Mouse (Mus musculus): ENCODE results near the gene Cd27. TPM values are rescaled to one million over a fixed set of nuclear protein-coding genes. Genes with fewer than 3 reads are reported as not detected.
A peak's percentile ranks its signal among the peaks of the same experiment; 100 is the strongest.

Gene Cd27
- total RNA-seq, 2 experiments from 2014 or later, result 6.6 to 9.4 TPM

GRCm38 (mm10) chr6:125221115-125221745 is 15.6 kb downstream of the Cd27 start:
- no peak for ATAC-seq (replicated peaks; ENCODE audit: low FRiP score, low TSS enrichment, poor library complexity, severe bottlenecking)

DNA sequence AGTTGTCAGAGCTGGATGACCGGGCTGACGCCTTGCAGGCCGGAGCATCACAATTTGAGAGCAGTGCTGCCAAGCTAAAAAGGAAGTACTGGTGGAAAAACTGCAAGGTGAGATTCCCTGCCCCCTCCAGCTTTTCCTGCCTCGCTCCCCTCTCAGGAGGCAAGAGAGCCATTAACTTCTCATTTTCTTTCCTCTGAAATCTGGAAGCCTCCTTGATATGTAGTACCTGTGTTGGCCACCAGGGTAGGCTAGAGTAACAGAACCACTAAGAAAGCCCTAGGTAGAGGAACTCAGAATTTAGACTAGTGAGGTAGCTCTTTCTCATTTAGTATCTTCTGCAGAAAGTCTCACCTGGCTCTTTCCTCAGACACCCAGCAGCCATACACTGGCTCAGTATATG is 17.8 kb downstream of the Cd27 start:
- ATAC-seq (replicated peaks; ENCODE audit: low FRiP score, low TSS enrichment, poor library complexity, severe bottlenecking), result no peak

DNA sequence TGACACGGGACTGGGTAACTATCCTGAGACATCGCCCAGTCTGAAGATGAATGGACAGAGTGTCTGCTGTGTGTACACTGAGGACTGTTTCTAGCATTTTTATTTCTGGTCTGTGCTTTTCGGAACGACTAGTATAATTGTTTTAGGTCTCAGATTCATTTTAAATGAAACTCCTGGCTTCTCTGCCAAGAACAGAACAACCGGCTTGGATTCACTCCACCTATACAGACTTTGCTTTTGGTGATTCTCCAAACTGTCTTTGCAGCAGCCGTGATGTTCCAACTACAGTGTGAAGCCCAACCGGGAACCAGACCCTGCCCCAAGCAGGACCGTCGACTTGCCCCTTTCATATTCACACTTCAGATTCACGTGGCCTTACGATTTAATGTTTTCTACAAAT is 18.9 kb downstream of the Cd27 start:
- ATAC-seq (replicated peaks; ENCODE audit: low FRiP score, low TSS enrichment, poor library complexity, severe bottlenecking), result no peak

DNA sequence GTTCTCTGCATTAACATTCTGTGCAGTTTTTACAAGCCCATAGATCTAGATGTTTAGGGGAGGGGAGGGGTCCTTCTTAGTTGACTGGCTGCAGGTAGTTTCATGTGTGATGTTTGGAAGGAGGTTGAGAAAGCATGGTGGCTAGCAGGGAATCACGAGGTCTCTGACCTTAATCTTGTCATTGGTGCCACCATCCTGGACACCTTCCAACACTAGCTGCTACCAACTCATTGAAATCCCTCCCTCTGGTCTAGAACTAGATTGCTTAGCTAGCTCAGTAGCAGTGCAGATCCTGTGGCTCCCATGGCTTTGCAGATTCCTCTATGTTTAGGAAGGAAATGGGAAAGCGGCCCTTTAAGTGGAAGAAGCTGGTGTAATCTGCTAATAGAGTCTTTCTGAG is 19.9 kb downstream of the Cd27 start:
- no peak for ATAC-seq (replicated peaks; ENCODE audit: low FRiP score, low TSS enrichment, poor library complexity, severe bottlenecking)

DNA sequence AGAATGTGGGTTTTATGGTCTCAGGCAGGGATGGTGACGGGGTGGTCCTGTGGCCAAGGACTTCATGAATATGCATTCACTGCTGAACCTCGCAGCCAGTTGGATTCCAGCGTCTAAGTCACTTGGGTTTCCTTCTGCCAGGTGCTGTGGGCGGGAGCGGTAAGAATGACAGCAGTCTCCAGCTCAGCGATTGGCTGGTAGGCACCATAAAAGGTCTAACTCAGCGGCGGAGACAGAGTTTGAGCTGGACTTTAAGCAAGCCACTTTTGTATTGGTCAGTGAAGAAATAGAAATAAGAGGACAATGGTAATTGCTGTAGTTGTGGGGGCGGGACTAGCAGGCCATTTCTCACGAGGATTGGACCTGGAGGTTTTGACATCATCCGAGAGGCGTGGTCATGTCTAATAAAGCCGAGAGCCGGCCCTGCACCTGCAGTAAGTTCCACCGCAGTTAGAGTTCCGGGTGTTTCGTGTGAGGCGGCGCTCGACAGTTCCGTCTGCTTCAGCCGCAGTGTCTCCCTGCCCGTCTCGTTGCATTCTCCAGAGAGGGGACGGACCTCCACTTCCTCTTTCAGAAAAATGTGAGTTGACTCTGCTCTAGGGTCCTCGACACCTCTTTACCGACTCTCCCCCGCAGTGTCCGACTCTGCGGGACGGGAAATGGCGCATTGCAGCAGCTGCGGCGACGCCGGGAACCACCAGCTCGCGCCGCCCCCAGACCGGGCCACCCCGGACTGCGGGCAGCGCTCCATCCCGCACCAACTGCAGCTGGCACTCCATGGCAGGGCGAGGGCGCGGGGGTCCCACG is 21.5 kb downstream of the Cd27 start, which contains the start of gene Vamp1:
TSS of gene Vamp1 (plus strand) at position 404 of the 807 bp plus-strand sequence.
- peak; percentile 96 for ATAC-seq (replicated peaks; ENCODE audit: low FRiP score, low TSS enrichment, poor library complexity, severe bottlenecking)

DNA sequence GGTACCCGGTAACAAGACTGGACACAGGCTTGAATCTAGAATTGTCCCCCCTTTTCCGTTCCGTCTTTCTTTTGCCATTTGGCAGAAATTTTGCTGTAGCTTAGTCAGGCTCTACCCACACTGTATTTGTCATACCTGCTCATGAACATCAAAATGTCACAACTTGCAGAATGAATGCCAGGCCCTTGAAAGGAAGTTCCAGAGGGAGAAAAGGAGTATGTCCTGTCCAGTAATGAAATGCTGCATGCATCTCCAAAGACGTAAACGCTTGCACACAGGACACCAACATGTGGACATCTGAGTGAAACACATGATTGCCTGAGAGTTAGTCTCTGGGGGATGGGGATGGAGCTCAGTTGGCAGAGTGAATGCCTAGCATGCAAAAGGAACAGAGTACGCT is 23.1 kb downstream of the Cd27 start:
- no peak for ATAC-seq (replicated peaks; ENCODE audit: low FRiP score, low TSS enrichment, poor library complexity, severe bottlenecking)

DNA sequence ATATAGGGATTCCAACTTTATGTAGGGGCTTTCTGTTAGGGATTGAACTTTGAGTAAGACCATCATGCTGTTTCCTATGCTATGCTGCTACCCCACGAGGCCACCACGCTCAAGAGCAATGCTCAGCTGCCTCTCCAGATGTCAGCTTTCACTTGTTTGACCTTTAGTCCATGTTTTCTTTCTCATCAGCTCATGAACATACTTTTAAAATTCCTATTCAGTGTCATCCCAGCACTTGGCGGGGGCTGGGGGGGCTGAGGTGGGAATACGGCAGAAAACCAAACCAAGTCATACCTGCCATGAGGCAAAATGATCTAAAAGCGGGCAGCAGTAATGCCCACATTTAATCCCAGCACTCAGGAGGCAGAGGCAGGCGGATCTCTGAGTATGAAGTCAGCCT is 23.7 kb downstream of the Cd27 start:
- ATAC-seq (replicated peaks; ENCODE audit: low FRiP score, low TSS enrichment, poor library complexity, severe bottlenecking), result no peak

- no peak for ATAC-seq (replicated peaks; ENCODE audit: low FRiP score, low TSS enrichment, poor library complexity, severe bottlenecking)
These were observed 24.2 kb downstream of the Cd27 start for GRCm38 (mm10) chr6:125212621-125213020.

DNA sequence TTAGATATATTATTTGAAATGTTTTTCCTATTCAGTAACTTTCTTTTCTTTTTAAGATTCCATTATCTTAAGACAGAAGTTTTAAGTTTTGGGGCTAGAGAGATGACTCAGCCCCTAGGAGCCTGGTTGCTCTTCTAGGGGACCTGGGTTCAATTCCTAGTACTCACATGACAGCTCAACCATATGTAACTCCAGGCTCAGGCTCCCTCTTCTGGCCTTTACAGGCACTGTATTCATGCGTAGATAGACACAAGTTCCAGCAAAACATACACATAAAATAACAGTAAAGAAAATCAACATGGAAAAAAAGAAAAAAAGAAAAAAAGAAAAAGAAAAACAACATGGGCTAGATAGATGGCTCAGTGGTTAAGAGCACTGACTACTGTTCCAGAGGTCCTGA is 26.4 kb downstream of the Cd27 start:
- ATAC-seq (replicated peaks; ENCODE audit: low FRiP score, low TSS enrichment, poor library complexity, severe bottlenecking), result no peak

- ATAC-seq (replicated peaks; ENCODE audit: low FRiP score, low TSS enrichment, poor library complexity, severe bottlenecking), result no peak
These were observed 39.6 kb downstream of the Cd27 start for GRCm38 (mm10) chr6:125197166-125197565.

DNA sequence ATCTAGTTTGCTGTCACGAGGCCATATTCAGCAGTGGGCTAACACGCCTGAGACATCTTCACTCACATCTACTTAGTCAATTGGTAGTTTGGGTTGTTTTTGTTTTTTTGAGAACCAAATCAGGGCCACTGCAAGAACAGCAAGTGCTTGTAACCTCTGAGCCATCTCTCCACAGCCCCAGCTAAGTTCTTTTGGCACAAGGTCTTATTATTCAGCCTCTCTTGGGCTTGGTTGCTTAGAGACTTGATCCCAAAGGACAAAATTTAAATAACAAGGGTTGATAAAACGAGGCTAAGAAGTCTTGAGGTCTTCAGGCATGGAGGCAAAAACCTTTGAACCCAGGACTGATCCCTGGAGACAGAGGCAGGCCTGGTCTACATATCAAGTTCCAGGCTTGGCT is 40.5 kb downstream of the Cd27 start:
- no peak for ATAC-seq (replicated peaks; ENCODE audit: low FRiP score, low TSS enrichment, poor library complexity, severe bottlenecking)

- ATAC-seq (replicated peaks; ENCODE audit: low FRiP score, low TSS enrichment, poor library complexity, severe bottlenecking), result no peak
These were observed 41.2 kb downstream of the Cd27 start for GRCm38 (mm10) chr6:125195541-125196075.

DNA sequence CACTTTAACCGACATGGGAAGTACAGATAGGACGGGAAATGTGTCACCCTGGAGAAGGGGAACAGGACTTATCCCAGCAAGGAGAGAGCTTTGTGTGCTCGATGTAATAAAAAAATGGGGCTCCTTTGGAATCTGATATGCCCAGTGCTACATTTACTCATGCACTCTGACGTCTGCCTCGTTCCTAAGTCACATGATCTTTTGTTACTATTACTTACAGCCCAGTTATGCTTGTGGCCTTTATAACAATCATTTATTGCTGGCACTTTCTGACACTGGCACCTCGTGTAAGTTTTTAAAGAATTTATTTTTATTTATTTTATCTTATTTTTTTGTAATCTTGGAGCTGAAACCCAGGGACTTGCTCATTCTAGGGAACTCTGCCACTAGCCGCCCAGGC is 43.4 kb downstream of the Cd27 start:
- ATAC-seq (replicated peaks; ENCODE audit: low FRiP score, low TSS enrichment, poor library complexity, severe bottlenecking), result no peak

DNA sequence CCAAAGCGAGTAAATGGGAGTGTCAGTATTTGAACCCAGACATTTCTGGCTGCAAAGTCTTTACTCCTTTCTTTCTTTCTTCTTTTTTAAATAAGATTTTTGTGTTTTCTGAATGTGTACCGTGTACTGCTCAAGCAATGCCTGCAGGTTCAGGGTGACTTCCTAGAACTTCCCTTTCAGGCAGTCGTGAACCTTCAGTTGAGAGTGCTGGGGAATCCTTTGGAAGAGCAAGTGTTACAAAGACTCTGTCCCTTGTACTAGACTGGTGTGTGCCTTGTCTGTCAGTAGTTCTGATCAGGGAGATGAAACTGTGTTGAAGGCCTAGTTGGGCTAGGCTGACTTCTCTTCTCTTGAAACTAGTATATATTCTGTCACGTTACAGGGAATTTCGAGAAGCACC is 44.0 kb downstream of the Cd27 start:
- ATAC-seq (replicated peaks; ENCODE audit: low FRiP score, low TSS enrichment, poor library complexity, severe bottlenecking), result no peak

DNA sequence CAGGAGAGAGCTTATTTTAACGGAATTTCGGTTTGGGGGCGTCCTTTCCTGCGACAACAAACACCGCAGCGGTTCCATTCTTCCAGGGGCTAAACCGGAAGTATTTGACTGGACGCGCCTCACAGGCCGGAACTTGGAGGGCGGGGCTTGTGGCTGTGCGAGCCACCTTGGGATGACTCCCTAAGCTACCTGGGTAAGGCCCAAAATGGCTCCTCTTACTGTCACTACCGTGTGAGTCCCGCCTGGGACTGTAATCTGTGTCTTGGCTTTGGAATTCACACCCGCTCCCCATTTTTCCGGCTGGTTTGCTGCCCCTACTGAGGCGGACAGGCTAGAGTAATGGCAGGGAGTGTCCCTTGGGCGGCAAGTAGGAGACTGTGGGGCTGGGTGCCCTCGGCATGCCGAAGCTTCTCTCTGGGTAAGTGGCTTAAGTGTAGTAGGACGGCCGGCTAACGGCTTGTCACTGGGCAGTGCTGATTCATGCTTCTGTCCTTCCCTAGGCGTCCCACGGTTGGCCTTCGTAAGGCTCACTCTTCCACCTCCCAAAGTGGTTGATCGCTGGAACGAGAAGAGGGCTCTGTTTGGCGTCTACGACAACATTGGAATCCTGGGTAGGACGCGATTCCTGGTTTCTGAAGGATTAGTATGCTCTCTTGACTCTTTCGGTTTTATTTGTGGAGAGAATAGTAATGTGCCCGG is 44.6 kb downstream of the Cd27 start:
- ATAC-seq (replicated peaks; ENCODE audit: low FRiP score, low TSS enrichment, poor library complexity, severe bottlenecking), result peak; percentile 86

- ATAC-seq (replicated peaks; ENCODE audit: low FRiP score, low TSS enrichment, poor library complexity, severe bottlenecking), result peak; percentile 91
These were observed 45.3 kb downstream of the Cd27 start, which contains the start of the genes Ncapd2 and Mrpl51 for GRCm38 (mm10) chr6:125191332-125192015. Gene Ncapd2 (minus strand): TSS chr6:125191701. Gene Mrpl51 (plus strand): TSS chr6:125191801.

DNA sequence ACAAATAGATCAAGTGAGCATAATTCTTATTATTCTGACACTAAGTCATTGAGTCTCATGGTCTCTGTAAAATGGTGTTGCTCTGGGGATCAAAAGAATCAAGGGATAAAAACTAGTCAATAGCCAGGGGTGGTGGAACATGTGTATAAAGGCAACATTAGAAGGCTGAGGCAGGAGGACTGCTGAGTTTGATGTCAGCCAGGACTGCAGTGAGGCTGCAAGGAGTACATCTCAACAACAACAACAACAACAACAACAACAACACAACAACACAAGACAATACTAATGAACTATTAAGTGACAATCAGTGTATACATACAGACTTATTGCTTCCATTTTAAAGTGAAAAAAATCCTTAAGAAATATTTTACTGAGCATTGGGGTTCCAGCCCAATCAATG is 46.0 kb downstream of the Cd27 start:
- no peak for ATAC-seq (replicated peaks; ENCODE audit: low FRiP score, low TSS enrichment, poor library complexity, severe bottlenecking)

GRCm38 (mm10) chr6:125186203-125186602 is 50.6 kb downstream of the Cd27 start:
- no peak for ATAC-seq (replicated peaks; ENCODE audit: low FRiP score, low TSS enrichment, poor library complexity, severe bottlenecking)

All from megakaryocyte-erythroid progenitor cell, adult 5-6 weeks (primary cell).